Mouse (Mus musculus) NIH3T3 (cell line): ENCODE measurements around the gene Orc5.

Experiments used
- DNase-seq: peaks from one replicate; pipeline ENCODE4 v3.0.0-alpha.2; 2012; ENCODE audit warnings: low read depth

The Orc5 gene

DNA sequence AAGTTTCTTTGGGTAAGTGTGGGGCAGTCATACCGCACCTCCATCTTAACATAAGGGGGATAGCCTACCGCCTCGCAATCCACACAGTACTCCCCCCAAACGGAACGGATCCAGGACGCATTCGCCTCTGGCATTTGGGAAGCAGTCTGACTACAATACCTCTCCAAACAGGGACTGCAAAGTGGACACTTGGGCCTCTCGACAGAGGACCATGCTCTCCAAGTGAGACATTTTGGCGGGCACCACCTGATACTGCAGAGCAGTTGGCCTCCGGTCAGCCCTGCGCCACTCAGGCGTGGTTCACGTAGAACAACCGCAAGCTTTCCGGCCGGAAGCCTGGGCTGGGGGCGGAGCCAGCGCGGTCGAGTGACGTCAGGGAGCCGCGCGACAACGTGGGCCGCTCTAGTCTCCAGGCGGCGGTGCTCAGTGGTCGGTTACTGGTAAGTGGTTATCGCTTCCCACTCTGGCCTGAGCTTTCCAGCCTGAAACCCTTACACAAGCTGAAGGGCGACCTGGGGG is at the start of gene Orc5:
Gene Orc5 (minus strand): TSS at position 397 of the 519 bp plus-strand sequence.
- DNase-seq, result peak; percentile 98

DNA sequence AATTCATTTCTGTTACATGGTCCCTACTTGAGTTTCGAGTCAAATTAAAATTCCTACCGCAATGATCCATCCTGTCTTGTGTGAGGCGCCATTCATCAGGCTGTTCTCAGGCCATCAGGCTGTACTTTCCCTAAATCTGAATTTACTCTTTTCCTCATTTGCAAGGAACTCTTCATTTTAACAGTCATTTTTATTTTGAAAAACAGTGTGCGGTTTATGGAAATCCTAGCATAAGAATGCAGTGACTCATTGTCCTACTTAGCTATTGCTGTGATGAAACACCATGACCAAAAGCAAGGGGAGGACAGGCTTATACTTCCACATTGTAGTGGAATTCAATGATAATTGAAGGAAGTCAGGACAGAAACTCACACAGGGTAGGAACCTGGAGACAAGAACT is 46.8 kb upstream of the Orc5 start:
- DNase-seq, result peak; percentile 63

DNA sequence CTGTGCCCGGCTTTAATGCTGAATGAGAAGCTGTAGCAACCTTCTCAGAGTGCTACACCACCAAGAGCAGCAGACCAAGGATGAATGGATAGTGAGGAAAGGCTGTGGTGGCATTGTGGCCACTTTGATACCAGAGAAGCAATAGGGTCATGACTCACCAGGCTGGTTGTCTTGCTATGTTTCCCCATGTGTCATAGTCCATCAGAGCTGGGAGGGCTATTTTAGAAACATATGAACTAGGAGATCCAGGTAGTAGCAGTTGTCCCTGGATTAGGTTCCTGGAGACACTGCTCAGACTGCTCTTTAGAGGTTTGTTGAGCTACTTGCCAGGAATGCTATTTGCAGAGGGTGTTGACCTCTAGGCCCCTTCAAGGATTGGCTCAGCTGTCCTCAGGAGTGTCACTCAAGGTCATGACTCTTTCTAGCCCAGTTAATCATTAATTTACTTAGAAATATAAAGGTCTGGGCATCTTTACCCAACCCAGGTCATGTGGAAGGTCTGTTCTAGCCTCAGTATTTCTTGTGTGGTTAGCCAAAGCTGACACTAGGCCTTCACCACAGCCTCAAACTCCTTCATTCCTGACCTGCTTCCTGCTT is 39.2 kb upstream of the Orc5 start:
- DNase-seq, result no peak

DNA sequence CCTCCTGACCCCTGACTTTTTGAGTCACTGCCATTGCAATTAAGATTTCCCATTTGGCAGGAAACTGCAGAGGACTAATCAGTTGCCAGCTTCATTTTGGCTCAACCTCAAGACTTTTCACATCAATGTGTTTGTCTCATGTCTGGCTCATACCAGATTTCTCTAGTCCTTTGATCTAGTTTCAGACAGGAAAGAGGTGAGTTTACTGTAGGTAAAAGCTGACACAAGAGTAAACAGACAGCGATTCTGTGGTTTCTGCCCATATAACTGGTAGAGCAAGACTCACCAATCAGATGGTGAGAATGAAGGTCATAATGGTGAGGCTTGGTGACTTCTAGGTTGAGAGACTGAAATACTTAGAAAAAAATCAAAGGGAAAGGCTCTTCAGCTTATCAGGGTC is 37.3 kb upstream of the Orc5 start:
- DNase-seq, result no peak

DNA sequence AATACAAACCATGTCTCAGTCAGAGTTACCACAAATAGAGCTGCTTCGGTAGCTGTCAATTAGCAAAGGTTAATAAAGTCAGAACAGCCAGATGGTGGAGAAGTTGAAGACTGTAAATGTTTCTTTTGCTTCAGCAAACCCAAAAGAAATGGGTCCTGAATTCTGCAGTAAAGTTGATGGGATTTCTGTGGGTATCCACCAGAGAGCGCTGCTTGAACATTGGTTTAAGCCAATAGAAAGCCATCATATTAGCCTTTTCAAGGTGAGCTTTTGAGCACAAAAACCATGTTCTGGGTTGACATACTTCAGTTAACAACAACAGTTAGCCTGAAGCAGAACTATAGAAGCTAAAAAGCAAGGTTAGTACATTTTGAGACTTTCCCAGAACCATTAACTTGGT is 34.3 kb upstream of the Orc5 start:
- peak; percentile 54 for DNase-seq

DNA sequence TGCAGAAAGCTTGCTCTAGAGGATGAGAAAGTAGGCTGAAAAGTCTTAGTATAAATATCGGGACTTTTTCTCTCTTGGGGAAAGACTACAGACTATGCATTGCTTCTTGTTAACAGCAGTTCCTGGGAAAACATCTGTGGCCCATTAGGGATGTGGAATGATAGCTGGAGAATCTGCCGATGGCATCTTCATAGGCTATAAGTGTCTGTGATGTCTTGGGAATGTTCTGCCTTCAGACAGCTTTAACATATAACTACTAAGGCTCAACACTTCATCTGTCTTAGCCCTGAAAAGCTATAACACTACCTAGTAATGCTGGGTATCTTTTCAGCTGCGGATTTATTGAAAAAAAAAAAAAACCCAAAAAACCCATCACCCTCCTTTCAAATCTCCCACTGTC is 27.8 kb upstream of the Orc5 start:
- no peak for DNase-seq

DNA sequence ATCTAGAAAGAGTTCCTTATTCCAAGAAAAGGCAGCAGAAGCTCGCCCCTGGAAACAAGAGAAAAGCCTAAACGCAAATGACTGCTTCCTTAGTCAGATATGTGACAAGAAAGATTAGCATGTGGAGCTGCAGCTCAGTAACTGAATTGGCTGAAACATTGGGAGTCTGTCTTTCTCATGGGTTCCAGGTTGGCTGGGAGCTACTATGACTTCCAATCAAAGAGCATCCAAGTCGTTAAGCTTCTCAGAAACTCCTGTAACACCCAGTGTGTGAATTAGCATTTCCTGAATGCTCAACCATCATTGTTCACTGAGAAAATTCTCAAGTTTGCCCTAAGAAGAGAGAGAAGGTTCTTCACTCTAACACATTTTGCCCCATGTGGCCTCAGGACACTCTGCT is 24.5 kb upstream of the Orc5 start:
- peak; percentile 10 for DNase-seq

DNA sequence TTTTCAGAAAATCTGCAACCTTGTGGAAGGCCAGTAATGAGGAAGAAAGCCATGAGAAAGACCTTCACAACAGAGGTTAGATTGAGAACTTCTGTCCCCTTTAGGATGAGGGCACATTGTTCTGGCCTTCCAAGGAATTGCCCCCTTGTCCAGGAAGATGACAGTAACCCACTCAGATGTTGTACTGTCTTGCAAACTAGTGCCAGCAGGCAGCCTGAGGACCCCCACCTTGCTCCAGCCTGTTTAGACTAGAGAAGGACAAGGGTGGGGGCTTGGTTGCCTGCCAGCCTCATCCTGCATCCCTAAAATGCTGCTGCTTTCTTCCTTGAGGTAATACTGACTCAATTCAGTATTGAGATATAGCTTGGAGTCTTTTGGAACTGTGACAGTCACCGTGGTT is 23.9 kb upstream of the Orc5 start:
- peak; percentile 5 for DNase-seq

DNA sequence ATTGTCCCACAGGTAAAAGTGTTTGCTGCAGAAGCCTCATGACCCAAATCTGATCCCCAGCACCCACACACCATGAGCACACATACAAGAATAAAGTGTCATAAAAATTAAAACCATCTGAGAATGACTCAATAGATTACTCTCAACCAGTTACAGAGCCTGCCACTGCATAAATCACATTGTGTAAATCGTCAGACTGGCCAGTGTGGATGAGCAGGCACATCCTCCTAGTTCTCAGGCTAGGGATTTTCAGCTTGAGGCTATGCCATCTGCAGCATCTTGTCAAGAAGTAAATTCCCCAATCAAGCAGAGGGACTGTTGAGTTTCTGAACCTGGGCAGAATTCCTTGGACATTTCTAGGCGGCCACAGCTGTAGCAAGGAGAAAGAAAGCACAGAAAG is 23.5 kb upstream of the Orc5 start:
- peak; percentile 66 for DNase-seq

DNA sequence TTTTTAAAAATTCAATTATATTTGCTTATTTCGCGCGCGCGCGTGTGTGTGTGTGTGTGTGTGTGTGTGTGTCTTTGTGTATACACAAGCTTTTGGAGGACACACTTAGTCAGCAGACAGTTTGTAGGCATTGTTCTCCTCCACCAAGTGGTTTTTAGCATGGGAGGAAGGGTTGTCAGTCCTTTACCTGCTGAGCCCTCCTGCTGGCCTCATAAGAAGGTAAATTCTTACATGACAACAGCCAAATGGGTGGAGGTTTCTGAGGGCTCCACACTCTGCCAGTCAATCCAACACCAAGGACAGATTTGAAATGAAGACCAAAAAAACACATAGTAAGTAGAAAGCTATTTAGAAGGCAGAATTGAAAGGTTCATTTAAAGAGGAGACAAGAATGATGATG is 22.7 kb upstream of the Orc5 start:
- DNase-seq, result no peak

DNA sequence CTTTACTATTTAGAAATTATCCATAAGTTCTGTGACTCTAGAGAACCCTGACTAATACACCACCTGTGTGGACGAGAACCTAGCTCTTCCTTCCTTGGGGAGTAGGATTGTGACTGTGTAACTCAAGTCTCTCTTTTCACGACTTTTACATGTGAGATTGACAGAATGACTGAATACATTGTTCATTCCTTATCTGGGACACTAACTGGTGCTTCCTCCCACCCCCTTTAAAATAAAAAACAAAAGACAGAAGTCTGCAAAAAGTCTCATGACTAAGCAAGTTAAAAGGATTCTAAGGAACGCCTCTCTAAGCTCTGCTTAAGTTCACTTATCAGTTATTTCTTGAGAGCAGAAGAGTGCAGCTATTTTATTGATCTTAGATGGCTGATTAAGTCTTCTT is 22.2 kb upstream of the Orc5 start:
- no peak for DNase-seq

DNA sequence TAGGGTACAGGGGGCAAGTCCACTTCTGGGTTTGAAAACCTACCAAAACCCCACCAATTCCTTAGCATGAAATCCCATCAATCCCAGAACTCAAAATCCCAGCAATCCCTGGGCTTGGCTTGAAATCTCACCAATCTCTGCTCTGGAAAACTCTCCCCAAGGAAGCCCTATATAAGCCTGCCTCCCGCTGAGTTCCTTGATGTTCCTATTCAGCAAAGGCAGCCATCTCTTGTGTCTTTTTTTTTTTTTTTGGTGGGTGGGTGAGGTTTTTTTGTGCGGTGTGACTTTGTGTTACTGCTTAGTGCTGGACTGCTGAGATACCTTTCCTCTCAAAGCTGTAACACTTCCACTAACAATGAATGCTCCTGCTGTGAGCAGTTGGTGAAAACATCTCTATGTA is 15.5 kb upstream of the Orc5 start:
- DNase-seq, result no peak

DNA sequence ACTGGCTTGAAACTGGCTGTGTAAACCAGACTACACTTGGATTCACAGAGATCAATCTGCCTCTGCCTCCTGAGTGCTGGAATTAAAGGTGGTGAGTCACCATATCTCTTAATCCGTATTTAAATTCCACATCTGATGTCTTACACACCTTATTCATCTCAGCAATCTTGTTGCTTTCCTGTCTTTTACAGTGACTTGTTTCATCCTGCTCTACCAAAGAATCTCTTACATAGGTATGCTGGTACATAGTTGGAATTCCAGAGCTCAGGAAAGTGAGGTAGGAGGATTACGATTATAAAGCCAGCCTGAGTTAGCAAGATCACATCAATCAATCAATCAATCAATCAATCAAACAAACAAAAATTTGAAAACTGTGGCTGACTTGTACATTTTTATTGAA is 9.6 kb upstream of the Orc5 start:
- no peak for DNase-seq

DNA sequence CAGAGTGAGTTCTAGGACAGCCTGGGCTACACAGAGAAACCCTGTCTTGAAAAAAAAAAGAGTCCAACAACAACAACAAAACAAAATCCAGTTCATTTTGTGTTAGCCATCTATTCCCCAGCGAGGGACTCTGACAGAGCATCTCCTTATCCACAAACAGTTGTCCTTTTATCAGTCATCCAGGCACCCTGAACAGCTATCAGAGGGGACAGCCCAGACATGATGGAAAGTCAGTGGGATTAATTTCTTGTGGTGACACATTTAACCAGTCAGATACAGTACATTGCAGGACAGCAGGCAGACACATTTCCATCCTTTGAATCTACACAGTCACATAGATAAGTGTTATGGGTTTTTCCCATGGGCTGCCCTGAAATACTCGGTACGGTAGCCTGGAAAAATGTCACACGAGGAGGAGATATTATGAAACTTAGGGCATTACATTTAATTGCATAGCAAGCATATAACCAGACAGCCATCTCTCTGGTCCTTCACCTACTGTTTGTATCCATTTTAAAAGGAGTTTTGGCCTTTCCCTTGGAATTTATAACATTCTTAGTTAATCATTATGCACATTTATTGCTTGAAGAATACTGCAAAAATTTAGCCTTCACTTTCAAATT is 7.4 kb upstream of the Orc5 start:
- no peak for DNase-seq

DNA sequence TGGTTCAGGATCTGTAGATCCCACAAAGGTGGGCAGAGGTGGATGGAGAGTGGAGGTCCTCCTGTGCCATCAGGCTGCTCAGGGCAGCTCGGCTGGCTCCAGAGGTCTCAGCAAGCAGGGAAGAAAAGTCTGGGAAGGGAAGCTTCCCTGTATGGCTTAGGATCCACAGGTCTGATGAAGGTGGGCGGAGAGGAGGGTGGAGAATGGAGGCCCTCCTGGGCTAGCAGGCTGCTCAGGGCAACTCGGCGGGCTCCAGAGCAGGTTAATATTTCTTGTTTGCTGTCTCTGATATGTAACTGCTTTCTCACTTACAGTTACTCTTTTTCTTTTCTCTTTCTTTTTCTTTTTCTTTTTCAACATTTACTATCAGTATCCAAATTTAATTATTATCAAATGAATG is 6.5 kb upstream of the Orc5 start:
- DNase-seq, result no peak

DNA sequence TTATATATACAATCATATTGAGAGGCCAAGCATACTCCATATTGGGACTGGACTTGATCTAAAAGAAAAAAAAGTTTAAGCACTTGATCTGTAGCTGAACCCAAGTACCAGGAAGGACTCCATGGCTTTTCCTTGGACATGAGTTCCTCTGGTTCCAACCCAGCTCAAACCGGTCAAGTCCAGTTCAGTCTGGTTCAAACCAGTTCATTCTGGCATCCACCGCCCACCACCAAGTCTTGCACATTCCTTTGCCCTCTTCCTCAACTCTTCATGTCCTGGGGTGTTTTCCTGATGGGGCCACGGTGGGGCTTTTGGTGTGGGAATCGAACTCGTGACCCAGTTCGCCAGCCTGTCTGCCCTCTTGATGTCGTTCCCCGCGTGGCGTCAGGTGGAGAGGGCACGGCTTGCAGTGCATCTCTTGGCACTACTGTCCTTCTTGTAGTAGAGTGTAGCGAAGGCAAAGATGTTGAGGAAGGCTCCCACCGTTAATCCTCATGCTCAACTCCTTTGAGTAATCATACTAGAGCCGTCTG is 2.1 kb upstream of the Orc5 start:
- no peak for DNase-seq

DNA sequence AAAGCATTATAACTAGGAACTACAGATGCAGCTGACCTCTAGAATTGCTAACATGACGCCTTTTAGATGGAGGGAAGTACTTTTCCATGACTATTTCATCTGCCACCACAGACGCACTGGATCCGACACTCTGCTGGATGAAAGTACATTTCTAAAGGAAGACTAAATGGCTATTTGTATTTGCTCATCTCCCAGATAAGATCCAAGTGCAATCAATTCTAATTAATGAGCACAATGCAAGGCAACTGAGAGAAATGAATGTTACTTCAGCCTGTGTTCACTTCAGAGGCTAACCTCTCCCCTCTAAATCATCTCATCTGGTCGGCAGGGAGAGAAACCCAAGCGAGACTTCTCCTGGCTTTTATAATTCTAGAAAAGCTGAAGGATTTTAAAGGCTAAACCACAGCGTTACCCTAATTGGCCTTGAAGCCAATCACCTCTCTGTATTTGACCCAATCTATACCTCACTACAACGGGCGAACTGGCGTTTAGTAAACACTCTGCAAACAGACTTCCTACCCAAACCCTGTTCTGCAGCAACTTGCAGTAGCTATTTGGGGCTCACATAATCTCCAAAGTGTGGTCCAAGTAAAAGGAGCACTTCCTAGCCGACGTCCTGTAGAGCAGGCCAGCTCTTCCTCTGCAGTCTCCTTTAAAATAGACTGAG is 730 bp downstream of the Orc5 start:
- no peak for DNase-seq

DNA sequence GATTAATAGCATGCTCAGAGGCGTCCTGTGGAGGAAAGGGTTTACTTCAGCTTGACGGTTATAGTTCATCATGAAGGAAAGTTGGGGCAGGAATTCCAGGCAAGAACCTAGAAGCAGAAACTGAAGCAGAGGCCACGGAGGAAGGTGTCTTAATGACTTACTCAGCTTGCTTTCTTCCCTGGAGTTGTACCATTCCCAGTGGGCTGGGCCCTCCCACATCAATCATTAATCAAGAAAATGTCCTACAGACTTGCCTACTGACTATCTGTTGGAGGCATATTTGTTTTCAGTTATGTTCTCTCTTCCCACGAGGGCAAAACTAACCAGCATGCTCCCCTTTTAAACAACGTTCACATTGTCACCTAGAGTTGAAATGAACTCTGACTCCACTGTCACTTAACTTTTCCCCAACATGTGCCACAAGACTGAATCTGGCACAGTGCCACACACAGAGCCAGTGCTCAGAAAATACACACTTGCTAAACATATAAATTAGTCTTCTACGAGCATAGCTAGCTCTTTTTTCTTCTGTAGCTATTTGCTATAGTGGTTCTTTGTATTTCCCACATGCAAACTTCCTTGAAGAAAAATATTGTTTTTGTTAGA is 1.6 kb downstream of the Orc5 start:
- peak; percentile 17 for DNase-seq

DNA sequence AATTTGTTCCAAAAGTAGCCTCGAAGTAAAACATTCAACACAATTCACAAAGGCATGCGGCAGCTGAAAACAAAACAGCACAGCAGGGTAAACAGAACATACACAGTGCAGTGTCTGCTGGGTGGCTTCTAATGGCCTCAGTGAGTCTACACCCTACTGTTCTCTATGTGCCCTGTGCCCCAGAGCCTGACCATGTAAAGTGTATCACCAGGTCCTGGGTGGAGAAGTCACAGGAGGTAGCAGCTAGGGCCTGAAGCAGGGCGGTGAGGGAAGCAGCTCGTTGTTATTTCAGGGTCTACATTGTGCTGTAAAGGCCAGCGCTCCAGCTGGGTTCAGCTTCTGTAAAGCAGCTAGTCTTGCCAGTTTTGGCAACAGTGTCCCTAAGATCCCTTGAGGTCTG is 3.7 kb downstream of the Orc5 start:
- DNase-seq, result no peak

DNA sequence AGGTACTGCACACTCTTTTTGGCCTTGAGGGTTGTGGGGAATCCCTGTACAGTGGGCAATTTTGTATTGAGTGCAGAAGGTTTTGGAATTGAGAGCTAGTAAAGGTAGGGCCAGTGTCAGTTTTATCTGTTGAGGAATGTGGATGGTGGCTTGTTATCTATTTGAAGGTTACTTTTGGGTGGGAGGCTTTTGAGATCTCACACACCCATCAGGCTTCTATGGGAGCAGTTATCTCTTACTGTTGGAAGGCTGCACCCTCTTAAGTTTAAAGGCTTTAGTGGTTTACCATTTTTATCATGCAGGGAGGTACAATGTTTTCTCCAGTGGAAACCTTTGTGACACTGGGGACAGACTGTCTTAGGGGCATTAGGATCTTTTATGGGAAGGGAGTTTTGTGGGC is 4.9 kb downstream of the Orc5 start:
- no peak for DNase-seq

DNA sequence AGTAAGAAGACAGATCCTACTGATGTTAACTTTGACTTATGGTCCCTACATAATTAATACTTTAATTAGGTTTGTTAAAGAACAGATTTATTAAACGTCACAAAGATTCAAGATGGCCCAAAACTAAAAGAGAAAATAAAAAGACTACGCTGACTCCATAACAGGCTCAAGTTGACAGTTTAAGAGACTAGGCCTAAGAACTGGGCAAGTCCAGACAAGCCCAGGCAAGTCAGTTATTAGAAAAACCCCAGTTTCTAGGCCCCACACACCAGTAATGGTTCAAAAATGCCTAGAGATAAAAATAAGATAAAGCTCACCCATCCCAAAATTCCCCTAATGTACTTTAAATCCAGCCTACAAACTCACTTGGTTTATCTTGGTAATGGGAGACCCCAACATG is 7.6 kb downstream of the Orc5 start:
- no peak for DNase-seq

DNA sequence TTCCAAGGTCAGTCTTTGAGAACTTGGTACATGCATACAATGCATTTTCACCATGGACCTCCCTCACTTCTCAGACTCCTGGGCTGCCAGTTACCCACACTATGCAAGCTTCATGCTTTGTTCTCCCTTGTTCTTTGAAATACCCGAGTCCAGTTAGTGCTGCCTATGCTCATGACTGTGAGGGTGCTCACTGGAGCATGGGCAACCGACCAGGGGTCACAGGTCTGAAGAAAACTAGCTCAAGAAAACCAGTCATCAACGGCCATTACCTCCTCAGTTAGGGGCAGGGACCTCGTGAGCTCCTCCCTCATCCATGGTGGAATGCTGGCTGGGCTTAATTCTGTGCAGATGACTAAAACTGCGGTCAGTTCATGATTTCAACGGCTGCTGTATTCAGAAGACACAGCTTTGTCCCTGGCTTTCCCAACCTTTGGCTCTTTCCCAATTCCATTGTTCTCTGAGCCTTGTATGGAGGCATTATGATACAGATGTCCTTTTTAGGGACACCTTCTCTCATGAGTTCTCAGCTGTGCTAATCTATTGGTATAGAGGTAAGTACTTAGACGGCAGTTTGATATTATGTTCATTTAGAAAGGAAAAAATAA is 11.1 kb downstream of the Orc5 start:
- DNase-seq, result no peak

DNA sequence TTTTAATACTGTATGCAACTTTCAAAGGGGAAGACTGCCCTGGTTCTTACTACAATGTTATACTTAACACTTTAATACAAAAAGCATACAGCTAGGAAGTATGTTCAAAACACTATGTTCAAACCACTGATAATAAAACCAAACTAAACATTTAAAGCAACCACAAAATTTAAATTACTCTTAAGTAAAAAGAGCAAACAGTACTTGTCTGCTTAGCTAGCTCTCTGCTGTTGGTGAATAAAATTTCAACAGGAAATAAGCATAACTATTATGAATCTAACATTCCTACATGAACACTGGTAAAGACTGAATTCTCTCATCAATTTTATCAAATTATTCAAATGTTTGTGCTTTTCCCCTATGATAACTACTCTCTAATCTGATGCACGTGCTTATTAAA is 13.5 kb downstream of the Orc5 start:
- DNase-seq, result no peak
